Comparison of ENCODE assay signal across 8 mouse cellular contexts in the genomic region with DNA sequence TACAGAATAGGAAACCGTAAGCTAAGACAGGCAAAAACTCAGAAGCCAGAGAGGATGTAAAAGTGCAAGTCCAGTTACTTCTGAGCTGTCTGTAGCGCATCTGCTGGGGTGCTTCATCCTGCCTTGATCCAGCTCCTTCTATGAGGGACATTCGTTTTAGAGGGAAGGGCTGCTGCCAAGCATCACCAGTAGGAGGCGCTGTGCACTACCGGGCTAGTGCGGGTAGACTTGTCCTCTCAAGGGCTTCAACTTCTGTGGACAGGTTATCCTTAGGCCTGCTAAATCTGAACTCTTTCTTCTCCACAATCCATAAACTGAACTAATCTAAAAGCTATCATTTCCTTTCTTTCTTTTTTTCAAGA. TPM values are rescaled to one million over a fixed set of nuclear protein-coding genes. Genes with fewer than 3 reads are reported as not detected.
A peak's percentile ranks its signal among the peaks of the same experiment; 100 is the strongest.
DNase-seq lines count a peak whose midpoint lies in the region; ATAC-seq and TF ChIP-seq lines count a peak whose summit lies in the region.

No protein-coding gene starts in this region.

- H3K9me3 ChIP-seq in ES-Bruce4 (replicated peaks; ENCODE audit: control insufficient read depth, insufficient read depth, low read length, poor library complexity, severe bottlenecking) = no peaks in the 10 kb centered on the region
- no peaks in the 10 kb centered on the region for H3K9me3 ChIP-seq in embryonic facial prominence, embryonic 14.5 days (ENCODE audit: control insufficient read depth, low read length)
- H3K9me3 ChIP-seq in heart, embryonic 16.5 days (replicated peaks; ENCODE audit: control insufficient read depth, low read length) = no peaks in the 10 kb centered on the region

- H3K4me3 ChIP-seq in ES-Bruce4 (ENCODE audit: low read depth, low read length) = no peak overlapping the region
- peak overlapping the region; percentile 31 for H3K4me3 ChIP-seq in embryonic facial prominence, embryonic 14.5 days (ENCODE audit: low read depth, low read length)
- H3K4me3 ChIP-seq in heart, embryonic 16.5 days (ENCODE audit: low read length) = peak overlapping the region; percentile 45

- peaks cover 2% of the 10 kb centered on the region for H3K4me1 ChIP-seq in ES-Bruce4 (ENCODE audit: control insufficient read depth, insufficient read depth, low read length)
- H3K4me1 ChIP-seq in embryonic facial prominence, embryonic 14.5 days (ENCODE audit: control insufficient read depth, insufficient read depth, low read length) = peaks cover 4% of the 10 kb centered on the region; the same call in 1 of the 2 replicates
- H3K4me1 ChIP-seq in heart, embryonic 16.5 days (ENCODE audit: control insufficient read depth, insufficient read depth, low read length) = peaks cover 3% of the 10 kb centered on the region; the same call in 1 of the 2 replicates

- H3K4me2 ChIP-seq in embryonic facial prominence, embryonic 14.5 days (ENCODE audit: low read depth, low read length) = peak overlapping the region; percentile 58
- H3K4me2 ChIP-seq in heart, embryonic 16.5 days (ENCODE audit: low read depth, low read length) = peak overlapping the region; percentile 67

- 15% methylated on average over 6 of the region's 6 CpGs for whole genome bisulfite sequencing in embryonic facial prominence, embryonic 14.5 days
- 14% methylated on average over 6 of the region's 6 CpGs for WGBS in heart, embryonic 16.5 days

- no peaks in the 10 kb centered on the region for H3K36me3 ChIP-seq in ES-Bruce4 (ENCODE audit: control insufficient read depth, insufficient read depth, low read length, poor library complexity, severe bottlenecking)
- H3K36me3 ChIP-seq in embryonic facial prominence, embryonic 14.5 days (ENCODE audit: control insufficient read depth, insufficient read depth, low read length) = no peaks in the 10 kb centered on the region
- no peaks in the 10 kb centered on the region for H3K36me3 ChIP-seq in heart, embryonic 16.5 days (ENCODE audit: control insufficient read depth, insufficient read depth)

- no peak for ATAC-seq in embryonic facial prominence, embryonic 14.5 days (ENCODE audit: low read depth)
- no peak for ATAC-seq in heart, embryonic 16.5 days (replicated peaks; ENCODE audit: extremely low read depth, insufficient read depth, low FRiP score)

- DNase-seq in adrenal gland, adult 18-20 months (ENCODE audit: low spot score in 2 of 2) = peak; percentile 72 to 76
- DNase-seq in embryonic facial prominence, embryonic 14.5 days (ENCODE audit: low spot score) = peak; percentile 30
- DNase-seq in kidney, postnatal 10 days = peak; percentile 64
- peak; percentile 75 for DNase-seq in lung, postnatal 36 days
- peak; percentile 47 for DNase-seq in right cerebral cortex, postnatal 4 days
- DNase-seq in MN1 (ENCODE audit: low spot score) = no peak

- TF ChIP-seq POLR2A in ES-Bruce4 (IDR thresholded peaks at IDR 0.05; ENCODE audit: insufficient read depth, low read length) = no peak

- H3K27me3 ChIP-seq in ES-Bruce4 (ENCODE audit: control insufficient read depth, insufficient read depth, low read length, poor library complexity, severe bottlenecking) = no peaks in the 10 kb centered on the region; the same call in 1 of the 2 replicates
- H3K27me3 ChIP-seq in embryonic facial prominence, embryonic 14.5 days (replicated peaks; ENCODE audit: control insufficient read depth, insufficient read depth, low read length) = peaks cover 17% of the 10 kb centered on the region
- peaks cover 3% of the 10 kb centered on the region; the same call in 1 of the 2 replicates for H3K27me3 ChIP-seq in heart, embryonic 16.5 days (ENCODE audit: control insufficient read depth, insufficient read depth, low read length)

- no peak for TF ChIP-seq EP300 in ES-Bruce4 (IDR thresholded peaks at IDR 0.05; ENCODE audit: insufficient read depth, low read depth, low read length)

- TF ChIP-seq CTCF in ES-Bruce4 (IDR thresholded peaks at IDR 0.05; ENCODE audit: low read depth, low read length) = peak; percentile 98

- H3K9ac ChIP-seq in ES-Bruce4 (ENCODE audit: low read depth, poor library complexity, severe bottlenecking) = no peak overlapping the region
- H3K9ac ChIP-seq in embryonic facial prominence, embryonic 14.5 days (ENCODE audit: low read depth, low read length) = 0 out of 2 replicates have a peak overlapping the region, but pooled peaks have one; percentile 31
- no peak overlapping the region for H3K9ac ChIP-seq in heart, embryonic 16.5 days (ENCODE audit: low read length)

- no peak overlapping the region for H3K27ac ChIP-seq in ES-Bruce4 (ENCODE audit: insufficient read depth, low read length)
- H3K27ac ChIP-seq in embryonic facial prominence, embryonic 14.5 days (replicated peaks; ENCODE audit: low read depth, low read length) = no peak overlapping the region
- no peak overlapping the region for H3K27ac ChIP-seq in heart, embryonic 16.5 days (ENCODE audit: low read length)

RNA-seq across cellular contexts. Expression of gene Lcor, which starts 39.8 kb away (rescaled TPM):
- 13.4 and 15.6 TPM in 2 replicates for polyA plus RNA-seq in ES-Bruce4 (2011; ENCODE audit: insufficient read depth, insufficient read length, low read depth, missing spikeins)
- 10 to 100 TPM; 15.4 to 16.0 TPM for total RNA-seq in adrenal gland, adult 18-20 months (2021)
- 9.7 and 10.5 TPM in 2 replicates for polyA plus RNA-seq in embryonic facial prominence, embryonic 14.5 days (2014; fragmentation: Nextera tagmentation; extraction: Ambion mirVana)
- polyA plus RNA-seq in heart, embryonic 16.5 days (2015; fragmentation: Nextera tagmentation; extraction: Ambion mirVana) = 7.2 and 8.2 TPM in 2 replicates

RNA-seq across cellular contexts. Expression of gene Pik3ap1, which starts 57.7 kb away (rescaled TPM):
- 0.16 and 0.38 TPM in 2 replicates for polyA plus RNA-seq in ES-Bruce4 (2011; ENCODE audit: insufficient read depth, insufficient read length, low read depth, missing spikeins)
- 10 to 100 TPM; 10.2 to 13.4 TPM for total RNA-seq in adrenal gland, adult 18-20 months (2021)
- polyA plus RNA-seq in embryonic facial prominence, embryonic 14.5 days (2014; fragmentation: Nextera tagmentation; extraction: Ambion mirVana) = 2.7 and 4.2 TPM in 2 replicates
- 1.5 and 1.7 TPM in 2 replicates for polyA plus RNA-seq in heart, embryonic 16.5 days (2015; fragmentation: Nextera tagmentation; extraction: Ambion mirVana)
